Mouse (Mus musculus): ENCODE results near the gene Dera. TPM values are rescaled to one million over a fixed set of nuclear protein-coding genes. Genes with fewer than 3 reads are reported as not detected.

Gene Dera
- polyA plus RNA-seq, 1 experiment from 2014 or later, result 47.1 TPM

DNA sequence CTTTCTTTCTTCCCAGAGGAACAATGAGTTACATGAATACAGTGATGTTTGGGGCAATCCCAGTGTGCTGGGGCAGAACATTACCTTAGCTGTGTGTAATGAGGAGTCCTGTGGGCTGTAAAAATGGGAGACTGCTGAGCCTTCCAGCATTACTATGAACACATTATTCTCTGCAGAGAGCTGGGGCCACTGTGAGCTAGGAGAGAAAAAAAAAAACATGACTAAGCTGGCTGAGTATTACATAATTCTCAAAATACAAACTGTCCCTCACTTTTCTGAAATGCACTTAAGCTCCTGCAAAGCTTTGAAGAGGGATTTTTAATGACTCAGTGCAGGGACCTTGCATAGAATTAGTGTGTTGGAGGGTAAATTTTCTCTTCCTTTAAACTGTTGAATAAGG lies 143.3 kb downstream of the Dera start:
- Histone ChIP-seq H3K4me3 (ENCODE audit: low read depth, low read length) (no peak overlapping the region), H3K27ac (replicated peaks) (no peak overlapping the region), H3K36me3 (ENCODE audit: control insufficient read depth, insufficient read depth, low read length) (no peaks in the 10 kb centered on the region), H3K4me1 (replicated peaks; ENCODE audit: control insufficient read depth, insufficient read depth) (no peaks in the 10 kb centered on the region), H3K9ac (ENCODE audit: low read length) (no peak overlapping the region), H3K9me3 (ENCODE audit: control insufficient read depth, low read length) (no peaks in the 10 kb centered on the region), H3K27me3 (ENCODE audit: control insufficient read depth, insufficient read depth, low read length) (no peaks in the 10 kb centered on the region), H3K4me2 (replicated peaks; ENCODE audit: low read depth) (no peak overlapping the region)
- no peak for ATAC-seq (ENCODE audit: low FRiP score, low TSS enrichment)
- TF ChIP-seq CTCF (IDR thresholded peaks at IDR 0.05; ENCODE audit: low read depth), result no peak
- no peak for TF ChIP-seq EP300 (optimal IDR thresholded peaks at IDR 0.05)
- no peak for DNase-seq (ENCODE audit: low spot score)

DNA sequence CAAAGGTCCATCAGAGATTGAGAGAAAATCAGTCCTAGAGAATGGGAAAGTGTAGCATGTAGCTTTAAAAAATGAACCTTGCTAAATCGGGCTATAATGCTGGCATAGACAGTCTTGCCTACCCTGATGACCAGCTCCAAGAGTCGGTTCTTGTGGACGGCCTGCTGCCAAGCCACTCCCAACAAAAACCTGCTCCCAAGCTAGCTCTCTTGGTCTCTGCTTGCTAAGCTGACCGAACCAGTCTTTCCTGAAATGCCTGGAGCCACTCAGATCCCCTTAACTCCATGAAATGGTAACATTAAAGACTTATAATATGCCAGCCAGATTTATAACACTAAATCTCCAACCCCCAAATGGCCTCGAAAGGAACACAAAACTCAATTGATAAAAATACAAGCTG lies 146.9 kb downstream of the Dera start:
- Histone ChIP-seq H3K36me3 (ENCODE audit: control insufficient read depth, insufficient read depth, low read length) (no peaks in the 10 kb centered on the region), H3K4me2 (replicated peaks; ENCODE audit: low read depth) (no peak overlapping the region), H3K4me1 (replicated peaks; ENCODE audit: control insufficient read depth, insufficient read depth) (no peaks in the 10 kb centered on the region), H3K4me3 (ENCODE audit: low read depth, low read length) (no peak overlapping the region), H3K9ac (ENCODE audit: low read length) (no peak overlapping the region), H3K27ac (replicated peaks) (no peak overlapping the region), H3K27me3 (ENCODE audit: control insufficient read depth, insufficient read depth, low read length) (no peaks in the 10 kb centered on the region), H3K9me3 (ENCODE audit: control insufficient read depth, low read length) (no peaks in the 10 kb centered on the region)
- ATAC-seq (ENCODE audit: low FRiP score, low TSS enrichment) (no peak), DNase-seq (ENCODE audit: low spot score) (peak; percentile 38)
- no peak for TF ChIP-seq EP300 (optimal IDR thresholded peaks at IDR 0.05)
- TF ChIP-seq CTCF (IDR thresholded peaks at IDR 0.05; ENCODE audit: low read depth), result no peak
- WGBS, result 71% methylated on average over 5 of the region's 5 CpGs

Other genes with a start within 250 kb of the Dera start
- gene Eps8, start 99.7 kb upstream of the Dera start, polyA plus RNA-seq (2015; fragmentation: Nextera tagmentation; extraction: Ambion mirVana), result 17.6 and 23.1 TPM in 2 replicates
- gene Strap, start 19.5 kb upstream of the Dera start, polyA plus RNA-seq (2015; fragmentation: Nextera tagmentation; extraction: Ambion mirVana), result 74.9 and 77.7 TPM in 2 replicates